Mouse (Mus musculus) midbrain, embryonic 13.5 days (tissue): ENCODE measurements around the gene Cox17. TPM values are rescaled to one million over a fixed set of nuclear protein-coding genes. Genes with fewer than 3 reads are reported as not detected.

ENCODE experiments used
- ATAC-seq: fragments of 200-750 bp; cut with Nextera tagmentation; 2 replicates; pipeline ENCODE4 v1.8.0; 2017; ENCODE audit warnings: mild to moderate bottlenecking, moderate TSS enrichment, moderate library complexity
- H3K27ac ChIP-seq: fragments of 300-500 bp; sonication (generic); 2 replicates; pipeline ENCODE4 v1.5.1; 2015; ENCODE audit warnings: inconsistent platforms, mild to moderate bottlenecking, moderate library complexity
- H3K27me3 ChIP-seq: fragments of 300-500 bp; sonication (generic); 2 replicates; pipeline ENCODE4 v1.6.1; 2015; ENCODE audit warnings: mild to moderate bottlenecking, inconsistent platforms
- H3K36me3 ChIP-seq: fragments of 300-500 bp; sonication (generic); 2 replicates; pipeline ENCODE4 v1.6.1; 2015; ENCODE audit warnings: mild to moderate bottlenecking, inconsistent platforms
- H3K4me1 ChIP-seq: fragments of 300-500 bp; sonication (generic); replicated peaks from 2 replicates; pipeline ENCODE4 v1.6.1; 2015; ENCODE audit warnings: inconsistent platforms
- H3K4me2 ChIP-seq: fragments of 300-500 bp; sonication (generic); replicated peaks from 2 replicates; pipeline ENCODE4 v1.6.1; 2015; ENCODE audit warnings: moderate library complexity, mild to moderate bottlenecking, inconsistent platforms
- H3K4me3 ChIP-seq: fragments of 300-500 bp; sonication (generic); replicated peaks from 2 replicates; pipeline ENCODE4 v1.5.1; 2015; ENCODE audit warnings: mild to moderate bottlenecking, inconsistent platforms
- H3K9ac ChIP-seq: fragments of 300-500 bp; sonication (generic); replicated peaks from 2 replicates; pipeline ENCODE4 v1.6.1; 2015; ENCODE audit warnings: mild to moderate bottlenecking, inconsistent platforms
- H3K9me3 ChIP-seq: fragments of 300-500 bp; sonication (generic); 2 replicates; pipeline ENCODE4 v1.6.1; 2016; ENCODE audit warnings: mild to moderate bottlenecking, inconsistent platforms
- WGBS: fragments of 180-500 bp; shearing (Covaris S2); methylation state at CpG from one replicate; pipeline ENCODE4 v1.1.7; 2015; 5-methylcytosine and 5-hydroxymethylcytosine counted together
- polyA plus RNA-seq: library from polyadenylated mRNA; unstranded; fragments of >200 nt; fragmentation: Nextera tagmentation; extraction: Ambion mirVana; gene quantifications from 2 replicates; pipeline ENCODE4 v1.2.1, GENCODE M21; 2015

The Cox17 gene
- polyA plus RNA-seq, 1 experiment from 2014 or later, result 108 TPM

- WGBS, result 88% methylated on average over 6 of the region's 6 CpGs
- no peak overlapping the region for H3K27ac ChIP-seq
- ATAC-seq, result no peak
These were observed 4.1 kb downstream of the Cox17 start for GRCm38 (mm10) chr16:38350939-38351338.

GRCm38 (mm10) chr16:38352031-38352430 lies 5.2 kb downstream of the Cox17 start:
- H3K27ac ChIP-seq, result no peak overlapping the region
- H3K9me3 ChIP-seq, result no peaks in the 10 kb centered on the region
- H3K4me1 ChIP-seq, result peaks cover 10% of the 10 kb centered on the region
- ATAC-seq, result no peak
- peaks cover 25% of the 10 kb centered on the region for H3K36me3 ChIP-seq
- no peak overlapping the region for H3K4me3 ChIP-seq
- no peak overlapping the region for H3K9ac ChIP-seq
- no peaks in the 10 kb centered on the region for H3K27me3 ChIP-seq
- H3K4me2 ChIP-seq, result no peak overlapping the region
- WGBS, result 91% methylated on average over 7 of the region's 7 CpGs

More at GRCm38 (mm10) chr16:38350939-38351338, 4.1 kb downstream of the Cox17 start:
- H3K9ac ChIP-seq, result no peak overlapping the region
- H3K36me3 ChIP-seq, result peaks cover 25% of the 10 kb centered on the region
- no peak overlapping the region for H3K4me2 ChIP-seq
- peaks cover 10% of the 10 kb centered on the region for H3K4me1 ChIP-seq
- H3K9me3 ChIP-seq, result no peaks in the 10 kb centered on the region
- no peak overlapping the region for H3K4me3 ChIP-seq
- H3K27me3 ChIP-seq, result no peaks in the 10 kb centered on the region

- Histone ChIP-seq H3K9ac (no peak overlapping the region), H3K4me2 (no peak overlapping the region), H3K9me3 (no peaks in the 10 kb centered on the region), H3K4me3 (no peak overlapping the region), H3K36me3 (peaks cover 25% of the 10 kb centered on the region), H3K27ac (no peak overlapping the region), H3K4me1 (peaks cover 5% of the 10 kb centered on the region), H3K27me3 (no peaks in the 10 kb centered on the region)
- no peak for ATAC-seq
These were observed 6.1 kb downstream of the Cox17 start for GRCm38 (mm10) chr16:38352851-38353250.

GRCm38 (mm10) chr16:38353642-38354041 lies 6.9 kb downstream of the Cox17 start:
- H3K4me1 ChIP-seq, result no peaks in the 10 kb centered on the region
- no peak for ATAC-seq
- WGBS, result 97% methylated on average over 2 of the region's 2 CpGs
- H3K9ac ChIP-seq, result no peak overlapping the region
- no peaks in the 10 kb centered on the region for H3K27me3 ChIP-seq
- no peak overlapping the region for H3K27ac ChIP-seq
- no peak overlapping the region for H3K4me2 ChIP-seq
- H3K36me3 ChIP-seq, result peaks cover 27% of the 10 kb centered on the region
- H3K4me3 ChIP-seq, result no peak overlapping the region
- no peaks in the 10 kb centered on the region for H3K9me3 ChIP-seq

GRCm38 (mm10) chr16:38354185-38354913 lies 7.6 kb downstream of the Cox17 start:
- no peak overlapping the region for H3K27ac ChIP-seq
- no peak for ATAC-seq
- H3K4me3 ChIP-seq, result no peak overlapping the region
- no peaks in the 10 kb centered on the region for H3K4me1 ChIP-seq
- no peak overlapping the region for H3K4me2 ChIP-seq
- no peaks in the 10 kb centered on the region for H3K9me3 ChIP-seq
- no peak overlapping the region for H3K9ac ChIP-seq
- H3K27me3 ChIP-seq, result no peaks in the 10 kb centered on the region
- WGBS, result 88% methylated on average over 5 of the region's 5 CpGs
- peaks cover 27% of the 10 kb centered on the region for H3K36me3 ChIP-seq

- ATAC-seq, result no peak
- WGBS, result 91% methylated on average over 6 of the region's 6 CpGs
- Histone ChIP-seq H3K9ac (no peak overlapping the region), H3K4me2 (no peak overlapping the region), H3K9me3 (no peaks in the 10 kb centered on the region), H3K27ac (no peak overlapping the region), H3K27me3 (no peaks in the 10 kb centered on the region), H3K36me3 (0 out of 2 replicates have a peak, but pooled peaks cover 3% of the 10 kb centered on the region), H3K4me1 (peaks cover 4% of the 10 kb centered on the region; the same call in 1 of the 2 replicates), H3K4me3 (no peak overlapping the region)
These were observed 11.5 kb downstream of the Cox17 start for GRCm38 (mm10) chr16:38358256-38358812.

GRCm38 (mm10) chr16:38359241-38359640 lies 12.4 kb downstream of the Cox17 start:
- H3K4me2 ChIP-seq, result no peak overlapping the region
- H3K27me3 ChIP-seq, result no peaks in the 10 kb centered on the region
- H3K27ac ChIP-seq, result no peak overlapping the region
- H3K4me1 ChIP-seq, result peaks cover 4% of the 10 kb centered on the region; the same call in 1 of the 2 replicates
- ATAC-seq, result no peak
- 0 out of 2 replicates have a peak, but pooled peaks cover 3% of the 10 kb centered on the region for H3K36me3 ChIP-seq
- H3K9me3 ChIP-seq, result no peaks in the 10 kb centered on the region
- no peak overlapping the region for H3K4me3 ChIP-seq
- H3K9ac ChIP-seq, result no peak overlapping the region
- 98% methylated on average over 2 of the region's 2 CpGs for WGBS

GRCm38 (mm10) chr16:38359857-38360256 lies 13.1 kb downstream of the Cox17 start:
- WGBS, result 78% methylated on average over 3 of the region's 3 CpGs
- H3K4me2 ChIP-seq, result no peak overlapping the region
- H3K9me3 ChIP-seq, result no peaks in the 10 kb centered on the region
- no peak overlapping the region for H3K27ac ChIP-seq
- no peaks in the 10 kb centered on the region for H3K27me3 ChIP-seq
- 0 out of 2 replicates have a peak, but pooled peaks cover 3% of the 10 kb centered on the region for H3K36me3 ChIP-seq
- H3K9ac ChIP-seq, result no peak overlapping the region
- no peak overlapping the region for H3K4me3 ChIP-seq
- ATAC-seq, result no peak
- H3K4me1 ChIP-seq, result peaks cover 4% of the 10 kb centered on the region; the same call in 1 of the 2 replicates

GRCm38 (mm10) chr16:38360317-38360716 lies 13.5 kb downstream of the Cox17 start:
- no peak overlapping the region for H3K9ac ChIP-seq
- H3K27me3 ChIP-seq, result no peaks in the 10 kb centered on the region
- 9% methylated on average over 2 of the region's 2 CpGs for WGBS
- no peak overlapping the region for H3K4me2 ChIP-seq
- no peak overlapping the region for H3K27ac ChIP-seq
- no peaks in the 10 kb centered on the region for H3K9me3 ChIP-seq
- ATAC-seq, result no peak
- 0 out of 2 replicates have a peak, but pooled peaks cover 3% of the 10 kb centered on the region for H3K36me3 ChIP-seq
- peaks cover 4% of the 10 kb centered on the region; the same call in 1 of the 2 replicates for H3K4me1 ChIP-seq
- H3K4me3 ChIP-seq, result no peak overlapping the region

GRCm38 (mm10) chr16:38361933-38362332 lies 15.1 kb downstream of the Cox17 start, which contains the start of gene Popdc2:
Popdc2 (plus strand) TSS chr16:38362209.
- Histone ChIP-seq H3K36me3 (0 out of 2 replicates have a peak, but pooled peaks cover 3% of the 10 kb centered on the region), H3K4me3 (no peak within 1 kb of the TSS), H3K27ac (no peak within 1 kb of the TSS), H3K27me3 (no peaks in the 10 kb centered on the region), H3K9me3 (no peaks in the 10 kb centered on the region), H3K4me1 (peaks cover 4% of the 10 kb centered on the region; the same call in 1 of the 2 replicates), H3K4me2 (no peak within 1 kb of the TSS), H3K9ac (no peak within 1 kb of the TSS)
- WGBS, result 74% methylated on average over 10 of the region's 10 CpGs
- no peak for ATAC-seq

GRCm38 (mm10) chr16:38362493-38363255 lies 15.9 kb downstream of the Cox17 start:
- H3K9me3 ChIP-seq, result no peaks in the 10 kb centered on the region
- no peak overlapping the region for H3K4me3 ChIP-seq
- ATAC-seq, result no peak
- WGBS, result 88% methylated on average over 20 of the region's 20 CpGs
- H3K36me3 ChIP-seq, result 0 out of 2 replicates have a peak, but pooled peaks cover 3% of the 10 kb centered on the region
- H3K27me3 ChIP-seq, result no peaks in the 10 kb centered on the region
- peaks cover 4% of the 10 kb centered on the region; the same call in 1 of the 2 replicates for H3K4me1 ChIP-seq
- no peak overlapping the region for H3K4me2 ChIP-seq
- no peak overlapping the region for H3K27ac ChIP-seq
- H3K9ac ChIP-seq, result no peak overlapping the region

GRCm38 (mm10) chr16:38363256-38363595 lies 16.4 kb downstream of the Cox17 start:
- 88% methylated on average over 3 of the region's 3 CpGs for WGBS
- Histone ChIP-seq H3K36me3 (no peaks in the 10 kb centered on the region), H3K9ac (no peak overlapping the region), H3K27ac (no peak overlapping the region), H3K4me1 (peaks cover 4% of the 10 kb centered on the region; the same call in 1 of the 2 replicates), H3K4me3 (no peak overlapping the region), H3K27me3 (no peaks in the 10 kb centered on the region), H3K4me2 (no peak overlapping the region), H3K9me3 (no peaks in the 10 kb centered on the region)
- ATAC-seq, result no peak
